Mouse (Mus musculus) left cerebral cortex, postnatal 25 days (tissue): Measurements from ENCODE around the gene Sfxn5. TPM values are rescaled to one million over a fixed set of nuclear protein-coding genes. Genes with fewer than 3 reads are reported as not detected.

Experiments used
- DNase-seq, 2 experiments: peaks; one replicate each; pipeline ENCODE4 v3.0.0; 2022; ENCODE audit warnings: low spot score in 2 of 2, mixed read lengths in 1 of 2
- intact Hi-C: fragments of 180-260 bp; cut with DNase I; formaldehyde crosslinking; loops from one replicate; pipeline ENCODE4 v1.15.1; 2025
- total RNA-seq, 2 experiments: library from RNA; stranded (reverse); gene quantifications; 2 replicates each; pipeline ENCODE4 v1.2.3; 2021

Sfxn5 gene
- total RNA-seq, 2 experiments from 2014 or later: 165 TPM

GRCm38 (mm10) chr6:85368166-85368565, 34.9 kb upstream of the Sfxn5 start:
- intact Hi-C loops: no loop called here
- DNase-seq: no peak

- no peak for DNase-seq
- intact Hi-C loops: no loop called here
Observed at GRCm38 (mm10) chr6:85366387-85366786, 33.2 kb upstream of the Sfxn5 start.

GRCm38 (mm10) chr6:85364439-85364838, 31.2 kb upstream of the Sfxn5 start:
- no peak for DNase-seq

GRCm38 (mm10) chr6:85363906-85364260, 30.7 kb upstream of the Sfxn5 start:
- intact Hi-C loops: no loop called here
- no peak for DNase-seq

More at GRCm38 (mm10) chr6:85364439-85364838, 31.2 kb upstream of the Sfxn5 start:
- intact Hi-C loops: no loop called here

- intact Hi-C loops: no loop called here
- no peak for DNase-seq
Observed at GRCm38 (mm10) chr6:85363231-85363905, 30.1 kb upstream of the Sfxn5 start.

GRCm38 (mm10) chr6:85362610-85363009, 29.4 kb upstream of the Sfxn5 start:
- DNase-seq: peak in 1 of 2 experiments; percentile 69
- intact Hi-C loops: no loop called here

GRCm38 (mm10) chr6:85360311-85360710, 27.1 kb upstream of the Sfxn5 start:
- intact Hi-C loops: no loop called here
- DNase-seq: no peak

GRCm38 (mm10) chr6:85358877-85359276, 25.7 kb upstream of the Sfxn5 start:
- DNase-seq: no peak
- intact Hi-C loops: no loop called here

GRCm38 (mm10) chr6:85356682-85357465, 23.7 kb upstream of the Sfxn5 start:
- intact Hi-C loops: no loop called here
- DNase-seq: no peak

- intact Hi-C loops: no loop called here
- no peak for DNase-seq
Observed at GRCm38 (mm10) chr6:85355753-85356152, 22.5 kb upstream of the Sfxn5 start.

- DNase-seq: no peak
- intact Hi-C loops: no loop called here
Observed at GRCm38 (mm10) chr6:85354709-85355108, 21.5 kb upstream of the Sfxn5 start.

- DNase-seq: no peak
- intact Hi-C loops: no loop called here
Observed at GRCm38 (mm10) chr6:85353706-85354105, 20.5 kb upstream of the Sfxn5 start.

GRCm38 (mm10) chr6:85350157-85350556, 16.9 kb upstream of the Sfxn5 start:
- intact Hi-C loops: no loop called here
- no peak for DNase-seq

GRCm38 (mm10) chr6:85349246-85349645, 16.0 kb upstream of the Sfxn5 start:
- intact Hi-C loops: no loop called here
- DNase-seq: peak in 1 of 2 experiments; percentile 85

- DNase-seq: no peak
- intact Hi-C loops: no loop called here
Observed at GRCm38 (mm10) chr6:85348133-85348532, 14.9 kb upstream of the Sfxn5 start.

GRCm38 (mm10) chr6:85346028-85346634, 12.9 kb upstream of the Sfxn5 start:
- intact Hi-C loops: loop anchor here (1.0 to 2.0 kb wide), 2 partner anchors 35 to 46 kb away; no protein-coding TSS in a partner anchor
- peak; percentile 81 to 90 for DNase-seq

GRCm38 (mm10) chr6:85344929-85345328, 11.7 kb upstream of the Sfxn5 start:
- DNase-seq: no peak
- intact Hi-C loops: no loop called here

GRCm38 (mm10) chr6:85343027-85343426, 9.8 kb upstream of the Sfxn5 start:
- intact Hi-C loops: no loop called here
- DNase-seq: no peak

- DNase-seq: no peak
- intact Hi-C loops: no loop called here
Observed at GRCm38 (mm10) chr6:85341814-85342501, 8.7 kb upstream of the Sfxn5 start.

- no peak for DNase-seq
- intact Hi-C loops: no loop called here
Observed at GRCm38 (mm10) chr6:85340184-85340583, 7.0 kb upstream of the Sfxn5 start.
